Comparison of ENCODE assay signal across 15 mouse cellular contexts in genomic region chr1:63508801-63509200, GRCm38 (mm10).
"Had no signal": no experiment of that assay in that cellular context is flagged by ENCODE, and none has a peak within 500 bp of the region (broad histone marks: within the 10 kb centered on the region; RNA-seq: fewer than 3 reads in every experiment).

No protein-coding gene starts in this region.

- H3K9ac ChIP-seq: limb, embryonic 15.5 days; liver, embryonic 12.5 days; lung, embryonic 14.5 days; neural tube, embryonic 12.5 days; stomach, embryonic 15.5 days had no signal

- H3K27ac ChIP-seq: kidney, postnatal 0 days; limb, embryonic 15.5 days; liver, embryonic 12.5 days; midbrain, embryonic 10.5 days; neural tube, embryonic 12.5 days; stomach, embryonic 15.5 days had no signal

- H3K4me3 ChIP-seq: limb, embryonic 15.5 days; liver, embryonic 12.5 days; midbrain, embryonic 10.5 days; myocyte; neural tube, embryonic 12.5 days; stomach, embryonic 15.5 days had no signal

- H3K4me1 ChIP-seq: limb, embryonic 15.5 days; liver, embryonic 12.5 days; midbrain, embryonic 10.5 days; neural tube, embryonic 12.5 days; stomach, embryonic 15.5 days had no signal

- H3K27me3 ChIP-seq: limb, embryonic 15.5 days; liver, embryonic 12.5 days; neural tube, embryonic 12.5 days; stomach, embryonic 15.5 days had no signal

- H3K9me3 ChIP-seq: limb, embryonic 15.5 days; liver, embryonic 12.5 days; midbrain, embryonic 10.5 days; neural tube, embryonic 12.5 days; stomach, embryonic 15.5 days had no signal

- ATAC-seq: liver, embryonic 12.5 days had no signal

- DNase-seq: kidney, adult 11 months; kidney, adult 9 months; kidney, postnatal 36 days; layer of hippocampus, adult 9-11 months; layer of hippocampus, postnatal 36 days; lung, embryonic 14.5 days; lung, postnatal 10 days; lung, postnatal 4 days had no signal

- H3K36me3 ChIP-seq: limb, embryonic 15.5 days; liver, embryonic 12.5 days; midbrain, embryonic 10.5 days; neural tube, embryonic 12.5 days; stomach, embryonic 15.5 days had no signal

- H3K4me2 ChIP-seq: limb, embryonic 15.5 days; liver, embryonic 12.5 days; lung, embryonic 14.5 days; neural tube, embryonic 12.5 days; stomach, embryonic 15.5 days had no signal
